Mouse (Mus musculus) left cerebral cortex, adult 18-20 months (tissue): ENCODE measurements at regions not wholly inside any gene's neighbourhood (a gene's known extent, or its start where the extent isn't known, plus 50 kb on each side); places are given as distances from the start of the nearest gene placed in this dataset.

Experiments used
- DNase-seq, 2 experiments: peaks; one replicate each; pipeline ENCODE4 v3.0.0; 2021 to 2022; ENCODE audit warnings: low spot score in 2 of 2, mixed read lengths in 1 of 2

DNA sequence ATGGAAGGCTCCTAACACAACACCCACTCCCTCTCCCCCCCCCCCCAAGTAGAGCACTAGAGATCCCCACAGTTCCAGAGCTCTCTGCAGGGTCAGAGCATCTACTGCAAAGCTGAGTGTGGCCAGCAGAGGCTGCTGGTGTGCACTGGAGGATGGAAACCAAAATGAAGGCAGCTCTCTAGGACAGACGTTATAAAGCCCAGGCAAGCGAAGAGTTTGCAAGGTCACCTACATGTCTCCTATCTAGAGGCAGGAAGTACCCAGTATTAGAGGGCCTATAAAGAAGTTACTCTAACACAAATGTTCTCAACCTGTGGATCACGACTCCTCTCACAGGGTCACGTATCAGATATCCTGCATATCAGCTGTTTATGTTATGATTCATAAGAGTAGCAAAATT, 125.1 kb upstream of the Thumpd2 start:
- DNase-seq = peak; percentile 47 to 50

DNA sequence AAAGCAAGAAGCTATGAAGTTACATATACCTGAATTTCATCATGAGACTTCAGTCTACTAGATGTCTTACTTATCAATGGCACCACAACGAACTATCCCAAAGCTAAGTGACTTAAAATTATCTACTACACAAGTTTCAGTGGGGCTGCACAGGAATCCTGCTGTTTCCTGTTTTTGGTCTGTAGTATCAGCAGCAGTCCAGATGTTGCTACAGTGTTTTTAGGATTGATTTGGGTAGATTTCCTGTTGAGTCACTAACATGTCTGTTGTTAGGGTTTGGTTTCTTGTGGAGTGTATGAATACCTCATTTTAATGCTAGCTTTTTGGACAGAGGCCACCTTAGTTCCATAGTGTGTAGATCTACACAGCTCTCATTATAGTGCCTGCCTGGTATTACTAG, 120.8 kb upstream of the Thumpd2 start:
- DNase-seq = no peak

DNA sequence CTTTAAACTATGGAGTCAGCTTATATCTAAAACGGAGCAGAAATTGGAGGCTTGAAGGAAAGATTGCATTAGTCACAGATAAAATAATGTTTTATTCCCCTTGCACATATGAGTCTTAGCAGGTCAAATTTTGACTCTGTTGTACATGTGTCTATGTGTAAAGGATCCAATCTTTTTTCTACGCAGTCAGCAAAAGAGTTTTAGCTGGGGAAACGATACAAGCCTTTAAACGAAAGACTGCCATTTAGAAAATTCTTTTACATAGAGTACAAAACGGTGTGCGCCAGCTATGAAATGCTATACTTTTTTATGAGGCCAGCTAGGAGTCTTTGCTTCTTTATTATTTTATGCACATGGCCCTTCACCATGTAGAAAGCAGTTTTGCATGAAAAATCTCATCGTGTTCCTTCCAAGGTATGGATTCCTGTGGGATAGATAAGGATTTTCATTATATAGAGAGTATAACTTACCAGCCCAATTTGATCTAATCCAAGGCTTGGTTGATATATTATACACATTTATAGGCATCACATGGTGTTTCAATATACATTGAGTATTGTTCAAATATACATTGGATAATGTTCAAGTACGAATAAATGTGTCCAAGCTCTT, 116.0 kb upstream of the Thumpd2 start:
- no peak for DNase-seq

DNA sequence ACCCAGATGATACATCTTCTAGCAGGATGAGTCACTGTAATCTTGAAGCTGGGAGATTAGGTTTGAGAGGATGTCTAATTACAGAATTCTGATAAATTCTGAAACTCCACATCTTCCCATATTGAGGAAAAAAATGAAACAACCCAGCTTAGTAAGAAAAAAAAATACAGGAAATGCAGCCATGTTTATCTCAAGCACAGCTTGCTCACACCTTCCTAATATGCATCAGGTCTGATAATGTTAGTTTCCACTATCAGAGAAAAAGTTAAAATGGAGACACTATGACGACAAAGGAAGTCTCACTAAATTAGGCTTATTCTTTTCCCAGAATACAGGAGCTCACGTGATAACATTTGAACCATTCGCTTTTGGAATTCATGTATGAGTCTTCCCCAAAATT, 111.4 kb upstream of the Thumpd2 start:
- DNase-seq = no peak

- DNase-seq = no peak
Measured at GRCm38 (mm10) chr17:81175877-81176276, 111.0 kb upstream of the Thumpd2 start.

DNA sequence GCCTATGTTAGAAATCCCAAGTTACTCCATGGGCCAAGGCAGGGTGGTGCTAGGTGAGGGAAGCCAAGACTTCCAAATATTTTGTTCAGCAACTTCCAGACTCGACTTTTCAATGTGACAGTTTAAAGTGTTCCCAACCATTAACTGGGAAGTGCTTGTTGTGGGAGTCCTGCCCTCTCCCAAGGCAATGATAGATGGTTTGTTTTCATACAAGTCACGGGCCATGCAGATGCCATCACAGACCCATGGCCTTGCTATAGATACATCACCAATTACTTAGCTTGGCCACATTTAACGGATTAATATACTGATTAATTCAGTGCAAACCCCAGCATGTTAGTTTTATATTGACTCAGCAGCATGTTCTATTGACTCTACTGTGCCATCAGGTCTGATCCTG, 108.1 kb upstream of the Thumpd2 start:
- DNase-seq = no peak

DNA sequence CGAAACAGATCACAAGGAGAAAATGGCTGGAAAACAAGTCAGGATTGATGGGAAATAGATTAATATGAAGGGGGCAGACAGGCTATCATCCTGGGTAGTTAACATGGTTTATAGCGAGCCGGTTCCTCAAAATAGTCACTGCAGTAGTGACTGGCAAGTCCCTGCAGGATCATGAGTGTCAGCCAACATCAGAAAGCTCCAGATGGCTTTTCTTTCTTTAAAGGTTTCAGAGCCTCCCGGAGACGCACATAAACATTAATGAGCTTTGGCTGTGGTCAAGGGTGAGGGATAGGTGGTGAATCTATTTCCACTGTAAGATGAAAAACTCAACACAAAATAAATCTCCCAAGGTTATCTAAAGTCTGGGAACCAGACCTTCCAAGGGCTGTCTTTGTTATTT, 104.2 kb upstream of the Thumpd2 start:
- DNase-seq = no peak

GRCm38 (mm10) chr17:81150730-81151129, 85.8 kb upstream of the Thumpd2 start:
- peak; percentile 28 to 29 for DNase-seq

DNA sequence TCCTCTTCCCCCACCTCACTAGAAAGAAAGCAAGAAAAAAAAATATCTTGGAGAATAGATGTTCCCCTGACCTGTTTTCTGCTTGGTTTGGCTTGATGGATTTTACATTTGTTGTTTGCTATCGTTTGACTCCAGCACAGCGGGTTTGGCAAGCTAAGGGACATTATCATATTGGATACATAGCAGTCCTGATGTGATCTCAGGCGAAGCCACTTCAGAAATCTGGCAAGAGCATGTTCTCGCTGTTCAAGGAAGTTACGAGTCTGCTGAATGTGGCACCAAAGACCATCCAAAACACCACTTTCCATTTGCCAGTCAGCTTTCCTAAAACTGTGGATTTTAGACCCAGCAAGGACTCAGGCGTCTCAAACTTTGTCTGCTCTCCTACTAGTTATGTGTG, 69.8 kb upstream of the Thumpd2 start:
- no peak for DNase-seq

DNA sequence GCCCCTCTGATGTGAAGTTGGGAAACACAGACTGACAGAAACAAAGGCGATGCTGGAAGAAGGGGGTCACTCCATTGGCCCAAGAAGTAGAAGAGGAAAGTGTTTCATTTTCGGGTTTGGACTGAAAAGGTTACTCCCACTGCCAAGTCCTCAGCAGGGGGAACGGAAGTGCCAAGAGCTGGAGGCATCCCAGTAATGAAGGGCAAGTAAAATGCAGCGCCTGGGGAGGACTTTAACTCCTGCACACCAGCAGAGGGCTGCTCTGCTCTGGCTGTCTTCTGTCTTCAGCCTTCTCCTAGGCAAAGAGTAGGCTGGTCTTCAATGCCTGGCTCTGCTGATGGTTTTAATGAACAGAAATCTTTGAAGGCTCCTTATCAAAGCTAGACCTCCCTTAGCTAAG, 68.3 kb upstream of the Thumpd2 start:
- no peak for DNase-seq
